Mouse (Mus musculus): ENCODE data around the gene Asb18.

Gene Asb18

DNA sequence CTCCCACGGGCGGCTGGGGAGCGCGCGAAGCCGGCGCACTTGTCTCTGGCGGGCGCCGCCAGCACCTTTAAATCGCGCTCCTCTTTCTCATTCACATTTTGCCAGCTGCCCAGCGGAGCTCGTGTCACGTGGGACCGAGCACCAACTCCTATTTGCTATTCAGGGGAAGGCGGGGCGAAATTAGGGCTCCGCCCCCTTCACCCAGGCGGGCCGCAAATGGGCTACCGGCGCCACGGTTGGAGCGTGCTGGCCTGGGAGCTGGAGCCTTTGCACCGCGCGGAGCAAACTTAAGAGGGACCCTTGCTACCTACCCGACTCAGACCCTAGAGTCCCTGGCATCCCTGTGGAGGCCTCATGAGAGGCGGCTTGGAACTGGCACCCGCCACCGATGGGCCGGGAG, 83.3 kb downstream of the Asb18 start, which contains the start of gene Gbx2:
Gene Gbx2 (minus strand): TSS at position 60 of the 400 bp plus-strand sequence.
- no peak for DNase-seq

GRCm38 (mm10) chr1:89930551-89930950, 83.9 kb downstream of the Asb18 start:
- DNase-seq = no peak

DNA sequence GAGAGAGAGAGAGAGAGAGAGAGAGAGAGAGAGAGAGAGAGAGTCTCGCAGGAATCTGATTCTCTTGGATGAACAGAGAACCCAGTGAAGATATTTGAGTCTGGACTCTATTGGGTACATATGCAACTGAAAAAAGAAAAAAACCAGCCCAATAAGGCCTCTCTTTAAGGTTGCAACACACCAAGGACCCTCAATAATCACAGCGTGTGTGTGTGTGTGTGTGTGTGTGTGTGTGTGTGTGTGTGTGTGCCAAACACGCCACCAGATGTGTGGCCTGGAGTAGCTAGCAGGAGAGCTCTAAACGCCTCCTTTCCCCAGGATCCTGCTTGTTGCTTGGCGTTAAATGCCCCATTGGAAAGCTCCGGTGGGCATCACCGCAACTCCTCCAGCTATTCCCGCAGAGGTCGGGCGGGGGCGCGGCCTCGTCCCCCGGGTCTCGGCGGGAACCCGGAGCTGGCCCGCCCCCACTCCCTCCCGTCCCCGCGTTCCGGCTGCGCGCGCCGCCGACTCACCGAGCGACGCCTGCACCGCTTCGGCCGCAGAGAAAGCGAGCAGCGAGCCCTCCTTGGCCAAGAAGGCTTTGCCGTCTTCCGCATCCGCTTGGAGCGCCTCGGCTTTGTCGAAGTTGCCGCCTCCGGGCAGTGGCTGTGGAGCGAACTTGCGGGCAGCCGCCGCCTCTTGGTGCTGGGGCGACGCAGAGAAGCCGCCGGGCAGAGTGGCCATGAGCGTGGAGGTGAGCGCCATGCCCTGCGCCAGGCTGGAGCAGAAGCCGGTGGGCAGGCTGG, 84.6 kb downstream of the Asb18 start:
- DNase-seq = no peak

DNA sequence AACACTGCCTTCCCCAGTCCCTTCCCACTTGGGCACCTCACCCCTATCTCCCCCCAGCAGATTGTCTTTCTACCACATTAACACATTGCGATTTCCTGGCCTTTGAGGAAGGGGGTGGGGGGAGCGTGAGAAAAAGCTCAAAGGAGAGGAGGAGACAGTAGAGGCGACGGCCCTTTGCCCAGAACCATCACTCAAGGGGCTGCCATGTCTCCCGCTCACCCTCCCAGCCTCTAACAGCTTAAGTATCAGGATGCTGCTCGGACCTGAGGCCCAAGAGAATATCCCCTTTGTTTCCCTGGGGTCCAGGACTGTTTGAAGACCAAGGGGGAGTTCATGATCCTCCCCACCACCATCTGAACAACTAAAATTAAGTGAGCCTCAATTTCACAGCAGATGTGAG, 85.3 kb downstream of the Asb18 start:
- no peak for DNase-seq

GRCm38 (mm10) chr1:89928676-89929075, 85.8 kb downstream of the Asb18 start:
- no peak for DNase-seq

DNA sequence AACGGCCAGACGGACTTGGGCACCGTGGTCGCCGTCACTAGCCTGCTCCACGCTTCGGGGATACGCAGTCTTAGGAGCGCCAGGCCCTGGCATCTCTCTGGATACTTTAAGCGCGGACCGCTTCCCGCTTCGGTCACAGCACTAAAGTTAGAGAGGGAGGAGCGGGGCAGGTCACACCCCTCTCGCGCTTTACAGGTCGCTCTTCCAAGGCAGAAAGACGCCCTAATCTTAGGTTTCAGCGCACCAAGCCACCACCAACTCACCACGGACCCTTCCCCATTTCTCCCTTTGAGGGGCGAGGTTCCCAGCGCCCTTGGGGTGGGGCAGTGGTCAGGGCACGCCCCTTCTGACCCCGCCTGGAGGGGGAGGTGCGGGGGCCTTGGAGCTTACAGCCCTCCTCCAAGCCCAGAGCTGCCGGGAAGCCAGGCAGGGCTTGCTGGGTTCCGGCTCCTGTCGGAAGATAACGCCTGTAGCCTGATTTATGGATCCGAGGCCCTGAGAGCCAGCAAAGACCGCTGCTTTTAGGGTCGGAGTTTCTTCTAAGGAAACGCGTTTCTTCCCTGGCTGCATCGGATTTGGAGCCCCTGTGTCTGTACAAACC, 87.3 kb downstream of the Asb18 start:
- no peak for DNase-seq

DNA sequence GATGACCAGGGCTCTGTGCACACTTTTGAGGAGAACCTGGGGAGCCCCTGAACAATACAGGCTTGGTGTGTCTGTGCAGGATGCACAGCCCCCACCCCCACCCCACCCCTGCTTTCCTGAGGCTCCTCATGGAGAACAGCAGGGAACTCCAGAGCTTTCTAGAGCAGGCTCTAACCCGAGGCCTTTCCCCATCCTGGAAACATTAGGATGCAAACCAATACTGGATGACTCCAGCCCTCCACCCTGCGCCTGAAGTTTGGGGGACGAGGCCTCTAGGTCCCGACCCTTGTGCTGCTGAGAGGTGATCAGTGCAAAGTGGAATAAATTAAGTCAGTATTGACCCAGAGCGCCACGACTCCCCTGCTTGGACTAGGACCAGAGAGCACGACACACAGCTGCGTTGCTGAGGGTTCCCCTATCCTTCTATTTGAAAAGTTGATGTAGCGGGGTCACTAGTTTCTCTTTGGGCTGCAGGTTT, 87.8 kb downstream of the Asb18 start:
- no peak for DNase-seq

- DNase-seq = no peak
Observed at GRCm38 (mm10) chr1:89925501-89926190, 88.8 kb downstream of the Asb18 start.

DNA sequence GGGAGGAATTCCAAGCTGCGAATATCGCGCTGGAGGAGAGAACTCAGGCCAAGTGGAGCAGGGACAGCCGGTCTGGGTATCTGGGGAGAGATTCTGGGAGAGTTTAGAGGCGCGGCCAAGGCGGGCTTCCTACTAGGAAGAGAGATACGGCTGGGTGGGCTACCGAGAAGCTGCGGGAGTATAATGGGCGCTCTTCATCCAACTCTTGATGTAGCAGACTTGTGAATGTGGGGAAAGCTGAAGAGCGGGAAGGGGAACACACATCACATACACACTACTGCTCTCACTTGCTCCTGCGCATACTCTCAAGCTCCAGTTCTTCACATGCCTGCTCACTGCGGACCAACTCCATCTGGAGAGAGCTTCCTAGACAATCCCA, 90.8 kb downstream of the Asb18 start:
- no peak for DNase-seq

DNA sequence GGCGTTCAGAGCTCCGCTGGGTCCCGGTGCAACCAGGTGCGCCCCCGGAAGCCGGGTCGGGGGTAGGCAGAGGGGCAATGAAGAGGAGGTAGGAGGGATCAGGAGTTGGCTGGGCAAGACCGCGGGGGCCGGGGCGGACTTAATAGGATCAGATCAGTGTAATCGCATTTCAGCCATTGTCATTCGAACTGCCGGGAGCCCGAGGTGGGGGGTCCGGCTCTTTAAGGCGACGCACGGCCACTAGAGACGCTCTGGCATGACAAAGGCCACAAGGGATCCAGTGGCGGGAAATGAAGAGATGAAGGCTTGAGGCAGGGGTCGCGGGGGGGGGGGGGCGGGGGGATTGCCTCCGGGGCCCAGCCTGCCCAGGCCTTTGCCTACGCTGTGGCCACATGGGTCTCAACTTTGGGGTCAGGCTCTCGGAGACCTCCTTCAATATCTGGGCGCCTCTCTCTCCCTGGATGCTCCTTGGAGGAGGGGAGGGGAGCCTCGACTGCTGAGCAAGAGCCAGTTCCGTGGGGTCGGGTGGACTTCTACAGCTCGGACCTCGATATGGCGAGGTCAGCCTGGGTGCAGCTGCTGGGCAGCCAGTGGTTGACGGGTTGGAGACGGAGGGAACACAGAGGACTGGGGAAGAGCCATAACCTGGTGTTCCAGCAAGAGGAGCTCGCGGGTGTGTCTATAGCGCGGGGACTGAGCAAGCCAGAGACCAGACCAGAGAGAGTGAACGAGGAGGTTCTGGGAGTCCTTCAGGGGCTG, 91.4 kb downstream of the Asb18 start:
- no peak for DNase-seq

DNA sequence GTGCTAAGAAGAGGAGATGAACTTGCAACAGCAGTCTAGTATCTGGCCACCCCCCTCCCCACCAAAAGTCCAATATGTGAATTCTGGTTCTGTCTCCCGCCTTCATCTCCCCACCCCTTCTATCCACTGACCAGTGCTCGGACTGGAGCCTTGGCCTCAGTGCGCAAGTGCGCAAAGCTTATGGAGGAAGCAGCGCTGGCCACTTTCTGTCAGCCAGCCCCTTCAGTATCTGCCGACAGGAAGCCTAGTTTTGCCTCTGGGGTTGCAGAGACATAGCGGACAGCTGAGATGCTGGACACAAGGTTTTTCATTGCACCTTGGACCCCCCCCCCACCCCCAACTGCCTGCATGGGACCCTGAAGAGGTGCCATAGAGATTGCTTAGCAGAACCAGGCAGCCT, 92.2 kb downstream of the Asb18 start:
- no peak for DNase-seq

GRCm38 (mm10) chr1:89921806-89922205, 92.7 kb downstream of the Asb18 start:
- DNase-seq = no peak

- DNase-seq = no peak
Observed at GRCm38 (mm10) chr1:89919206-89919605, 95.3 kb downstream of the Asb18 start.

- no peak for DNase-seq
Observed at GRCm38 (mm10) chr1:89918111-89918510, 96.4 kb downstream of the Asb18 start.

DNA sequence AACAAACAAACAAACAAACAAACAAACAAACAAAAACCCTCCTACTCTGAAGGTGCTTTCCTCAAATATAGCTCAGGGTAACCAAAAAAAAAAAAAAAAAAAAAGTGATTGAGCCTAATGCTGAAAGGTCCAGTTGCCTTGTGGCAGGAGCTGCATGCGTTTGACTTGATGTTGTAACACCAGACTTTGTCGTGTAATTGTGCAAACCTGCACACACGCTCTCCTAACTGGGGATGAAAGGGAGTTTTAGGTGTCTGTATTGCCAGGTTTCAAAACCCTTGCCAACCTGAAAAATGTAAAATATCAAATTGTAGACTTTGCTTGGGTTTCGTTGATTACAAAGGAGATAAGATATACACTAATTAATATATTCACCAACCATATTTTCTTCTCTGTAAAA, 100.9 kb downstream of the Asb18 start:
- no peak for DNase-seq

DNA sequence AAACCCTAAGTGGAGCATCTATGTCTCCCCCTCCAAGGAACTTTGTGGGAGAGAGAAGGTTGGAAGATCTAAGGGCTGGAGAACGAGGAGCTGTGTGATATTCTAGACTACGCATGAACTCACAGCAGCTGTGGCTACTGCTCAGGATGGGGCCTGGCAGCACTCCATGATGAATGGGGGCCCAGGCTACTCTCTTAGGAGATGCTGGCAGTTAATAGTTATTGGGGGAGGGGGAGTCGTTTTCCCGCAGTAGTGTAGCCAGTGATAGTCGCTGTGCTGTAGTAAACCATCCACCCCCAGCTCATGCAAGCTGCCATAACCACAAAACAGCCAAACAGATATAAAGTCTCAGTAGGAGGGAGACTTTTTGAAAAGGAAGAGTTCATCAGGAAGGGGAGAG, 102.1 kb downstream of the Asb18 start:
- no peak for DNase-seq

GRCm38 (mm10) chr1:89909796-89910195, 104.7 kb downstream of the Asb18 start:
- no peak for DNase-seq

DNA sequence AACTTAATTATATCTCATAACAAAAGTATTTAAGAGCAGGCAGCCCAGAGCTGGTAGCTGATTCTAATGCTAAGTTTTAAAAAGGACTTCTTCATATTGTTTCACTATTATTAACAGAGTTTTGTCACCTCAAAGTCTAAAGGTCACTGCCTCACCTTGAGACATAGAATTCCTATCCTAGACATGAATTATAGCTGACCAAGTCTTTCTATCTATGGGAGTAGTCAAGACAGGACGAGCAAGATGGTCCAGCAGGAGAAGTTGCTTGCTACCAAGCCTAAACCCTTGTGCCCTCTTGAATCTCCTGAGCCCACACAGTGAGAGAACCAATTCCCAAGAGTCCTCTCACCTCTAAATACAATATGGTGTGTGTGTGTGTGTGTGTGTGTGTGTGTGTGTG, 111.8 kb downstream of the Asb18 start:
- no peak for DNase-seq

GRCm38 (mm10) chr1:89902236-89902635, 112.2 kb downstream of the Asb18 start:
- no peak for DNase-seq

DNA sequence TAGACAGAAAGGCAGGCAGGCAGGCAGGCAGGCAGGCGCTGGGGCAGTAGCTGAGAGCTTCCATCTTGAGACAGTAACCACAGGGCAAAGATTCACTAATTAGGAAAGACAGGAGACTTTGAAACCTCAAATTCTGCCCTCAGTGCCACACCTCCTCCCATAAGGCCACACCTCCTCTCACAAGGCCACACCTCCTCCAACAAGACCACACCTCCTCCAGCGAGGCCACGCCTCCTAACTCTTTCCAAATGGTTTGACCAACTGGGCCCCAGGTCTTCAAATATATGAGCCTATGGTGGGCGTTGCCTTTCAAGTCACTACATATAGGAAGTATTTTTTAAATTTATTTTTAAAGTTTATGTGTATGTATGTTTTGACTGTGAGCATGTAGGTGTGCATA, 113.1 kb downstream of the Asb18 start:
- DNase-seq = no peak

Data from cerebellum, adult 18-20 months (tissue).